Mouse (Mus musculus): ENCODE results near the gene Zfp575.

Gene Zfp575

DNA sequence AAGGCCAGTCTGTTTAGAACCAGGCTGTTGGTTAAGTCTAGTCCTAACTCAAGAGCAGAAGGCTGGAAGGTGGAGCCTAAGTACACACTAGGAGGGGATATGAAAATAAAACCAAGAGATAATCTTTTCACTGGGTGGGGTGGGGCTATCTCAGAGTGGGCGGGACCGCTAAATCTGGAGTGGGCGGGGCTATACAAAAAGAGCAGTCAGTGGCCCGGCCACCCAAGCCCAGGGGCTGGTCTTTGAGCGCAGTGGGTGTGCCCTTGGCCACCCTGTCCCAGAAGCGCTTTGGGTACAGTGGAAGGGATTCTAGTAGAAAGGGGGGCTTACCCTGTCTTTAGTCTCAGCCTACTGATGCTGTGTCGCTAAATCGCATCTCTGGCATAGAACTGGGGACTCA, 613 bp downstream of the Zfp575 start:
- no peak for TF ChIP-seq GATA4 (IDR thresholded peaks at IDR 0.05; ENCODE audit: insufficient replicate concordance, low read length)

- no peak for TF ChIP-seq GATA4 (IDR thresholded peaks at IDR 0.05; ENCODE audit: insufficient replicate concordance, low read length)
These were observed 1.4 kb downstream of the Zfp575 start for GRCm38 (mm10) chr7:24585995-24586394.

DNA sequence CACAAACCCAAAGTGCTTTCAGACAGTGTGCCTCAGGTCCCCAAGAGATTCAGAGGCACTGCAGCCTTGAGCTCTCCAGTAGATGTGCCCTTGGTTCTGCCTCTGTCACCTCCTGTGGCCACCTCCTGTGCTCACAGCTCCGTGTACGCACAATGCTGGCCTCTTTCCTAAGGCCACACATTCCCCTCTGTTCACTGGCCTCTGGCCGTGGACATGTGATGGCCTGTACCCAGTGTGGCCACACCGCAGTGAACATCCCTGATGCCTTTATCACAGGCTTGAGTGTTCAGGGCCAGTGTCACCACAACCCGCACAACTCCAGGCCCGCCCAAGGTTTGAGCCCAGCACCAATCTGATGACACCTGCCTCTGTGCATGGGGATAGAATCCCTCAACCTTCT, 2.6 kb downstream of the Zfp575 start:
- TF ChIP-seq GATA4 (IDR thresholded peaks at IDR 0.05; ENCODE audit: insufficient replicate concordance, low read length) = no peak

DNA sequence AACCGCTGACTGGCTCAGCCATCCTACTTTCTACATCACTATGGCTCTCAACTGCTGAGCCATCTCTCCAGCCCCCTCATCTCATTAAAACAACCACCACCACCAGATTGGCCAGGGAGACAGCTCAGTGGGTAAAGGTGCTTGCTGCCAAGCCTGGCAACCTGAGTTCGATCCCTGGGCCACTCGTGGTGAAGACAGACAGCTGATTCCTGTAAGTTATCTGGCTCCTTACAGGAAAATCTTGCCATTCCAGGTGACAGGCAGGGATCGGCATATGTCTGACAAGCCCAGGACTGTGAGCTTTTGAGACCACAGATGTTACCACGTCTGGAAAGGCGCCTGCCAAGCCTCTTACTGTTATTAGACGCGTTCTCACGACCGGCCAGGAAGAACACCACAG, 9.6 kb downstream of the Zfp575 start:
- TF ChIP-seq GATA4 (IDR thresholded peaks at IDR 0.05; ENCODE audit: insufficient replicate concordance, low read length) = no peak

- no peak for TF ChIP-seq GATA4 (IDR thresholded peaks at IDR 0.05; ENCODE audit: insufficient replicate concordance, low read length)
These were observed 13.1 kb downstream of the Zfp575 start for GRCm38 (mm10) chr7:24574224-24574796.

DNA sequence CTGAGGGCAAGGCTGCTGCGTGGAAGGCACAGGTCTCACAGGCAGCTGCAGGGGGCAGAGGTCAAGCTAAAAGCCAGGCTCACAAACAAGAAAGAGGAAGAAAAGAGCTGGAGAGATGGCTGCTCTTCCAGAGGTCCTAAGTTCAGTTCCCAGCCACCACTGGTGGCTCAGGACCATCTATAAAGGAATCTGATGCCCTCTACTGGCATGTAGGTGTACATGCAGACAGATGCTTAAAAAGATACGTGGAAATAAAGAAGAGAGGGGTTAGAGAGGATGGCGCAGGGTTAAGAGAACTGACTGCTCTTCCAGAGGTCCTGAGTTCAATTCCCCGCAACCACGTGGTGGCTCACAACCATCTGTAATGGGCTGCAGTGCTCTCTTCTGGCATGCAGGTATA, 15.0 kb downstream of the Zfp575 start:
- no peak for TF ChIP-seq GATA4 (IDR thresholded peaks at IDR 0.05; ENCODE audit: insufficient replicate concordance, low read length)

DNA sequence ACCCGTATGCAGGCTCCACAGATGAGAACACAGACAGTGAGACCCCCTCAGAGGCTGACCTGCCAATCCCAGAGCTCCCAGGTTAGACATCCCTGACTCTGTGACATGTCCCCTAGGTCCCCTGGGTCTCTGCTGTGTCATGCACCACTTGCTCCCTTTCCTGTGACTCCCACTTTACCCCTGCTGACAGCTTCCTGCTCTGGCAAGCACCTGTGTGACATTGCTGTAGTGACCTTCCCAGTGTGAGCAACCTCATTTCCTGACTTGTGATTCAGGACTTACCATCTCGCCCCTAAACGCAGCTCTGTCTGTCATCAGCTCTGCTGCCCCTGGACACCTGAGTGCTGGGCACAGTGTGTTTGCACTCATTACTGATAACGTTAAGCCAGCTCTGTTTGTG, 16.4 kb downstream of the Zfp575 start:
- TF ChIP-seq GATA4 (IDR thresholded peaks at IDR 0.05; ENCODE audit: insufficient replicate concordance, low read length) = no peak

DNA sequence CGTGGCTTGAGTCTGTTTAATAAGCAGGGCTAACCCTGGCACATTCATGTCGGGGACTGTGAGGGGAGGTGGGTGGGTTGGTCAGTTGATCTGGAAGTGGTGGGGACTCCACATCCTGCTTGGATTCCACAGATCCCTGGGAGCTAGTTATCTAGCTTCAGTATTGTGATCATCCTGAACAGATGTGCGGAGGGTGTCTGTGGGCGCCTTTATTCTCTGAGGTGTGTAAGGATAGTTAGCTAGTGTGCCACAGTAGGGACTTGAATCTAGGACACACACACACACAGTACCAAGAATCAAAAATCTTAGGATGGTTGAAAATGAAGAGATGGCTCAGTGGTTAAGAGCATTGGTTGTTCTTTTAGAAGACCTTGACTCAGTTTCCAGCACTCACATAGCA, 18.9 kb downstream of the Zfp575 start:
- no peak for TF ChIP-seq GATA4 (IDR thresholded peaks at IDR 0.05; ENCODE audit: insufficient replicate concordance, low read length)

GRCm38 (mm10) chr7:24566206-24566605, 21.2 kb downstream of the Zfp575 start:
- no peak for TF ChIP-seq GATA4 (IDR thresholded peaks at IDR 0.05; ENCODE audit: insufficient replicate concordance, low read length)

- no peak for TF ChIP-seq GATA4 (IDR thresholded peaks at IDR 0.05; ENCODE audit: insufficient replicate concordance, low read length)
These were observed 21.8 kb downstream of the Zfp575 start for GRCm38 (mm10) chr7:24565627-24566026.

DNA sequence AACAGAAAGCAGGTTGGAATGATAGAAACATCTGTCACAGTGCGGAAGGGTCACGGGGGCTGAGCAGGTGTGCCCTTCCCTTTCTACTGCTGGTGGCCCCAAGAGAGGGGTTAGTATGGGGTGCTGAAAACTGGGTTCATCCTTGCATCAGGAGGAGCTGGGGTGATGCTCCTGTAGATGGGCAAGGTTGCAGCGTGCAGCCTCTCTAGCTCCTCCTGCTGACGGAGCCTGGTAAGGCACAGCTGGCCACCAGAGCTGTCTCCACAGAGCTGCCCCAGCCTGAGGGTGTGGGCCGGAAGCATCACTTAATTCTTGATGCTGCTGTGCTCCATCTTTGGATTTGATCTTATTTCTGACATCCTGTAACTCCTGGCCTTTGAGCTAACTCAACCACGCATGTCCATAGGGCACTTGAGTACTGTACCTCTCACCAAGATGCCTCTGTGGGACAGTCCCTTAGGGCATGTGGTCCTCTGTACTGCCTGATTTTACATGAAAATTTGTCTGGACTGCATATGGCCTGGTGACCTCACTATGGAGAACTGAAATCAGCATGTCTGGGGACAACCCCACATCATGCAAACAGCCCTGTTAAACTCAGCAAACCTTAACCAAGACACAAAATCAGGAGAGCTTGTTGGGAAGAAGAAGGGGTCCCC, 22.7 kb downstream of the Zfp575 start:
- TF ChIP-seq GATA4 (IDR thresholded peaks at IDR 0.05; ENCODE audit: insufficient replicate concordance, low read length) = no peak

DNA sequence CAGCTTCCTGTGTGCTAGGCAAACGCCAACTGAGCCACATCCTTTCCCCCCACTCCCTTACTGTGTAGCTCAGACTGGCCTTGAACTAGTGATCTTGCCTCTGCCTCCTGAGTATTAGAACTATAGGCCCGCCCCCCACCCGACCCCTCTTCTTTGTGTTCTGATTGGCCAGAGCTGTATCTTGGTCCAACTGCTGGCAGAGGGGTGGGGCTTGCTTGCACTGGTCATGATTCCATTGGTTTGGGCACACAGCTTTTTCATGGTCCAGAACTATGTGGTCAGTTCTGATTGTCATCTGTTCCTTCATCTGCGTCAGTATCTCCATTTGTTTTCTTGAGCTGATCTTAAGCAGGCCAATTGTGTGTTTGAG, 23.6 kb downstream of the Zfp575 start:
- TF ChIP-seq GATA4 (IDR thresholded peaks at IDR 0.05; ENCODE audit: insufficient replicate concordance, low read length) = no peak

DNA sequence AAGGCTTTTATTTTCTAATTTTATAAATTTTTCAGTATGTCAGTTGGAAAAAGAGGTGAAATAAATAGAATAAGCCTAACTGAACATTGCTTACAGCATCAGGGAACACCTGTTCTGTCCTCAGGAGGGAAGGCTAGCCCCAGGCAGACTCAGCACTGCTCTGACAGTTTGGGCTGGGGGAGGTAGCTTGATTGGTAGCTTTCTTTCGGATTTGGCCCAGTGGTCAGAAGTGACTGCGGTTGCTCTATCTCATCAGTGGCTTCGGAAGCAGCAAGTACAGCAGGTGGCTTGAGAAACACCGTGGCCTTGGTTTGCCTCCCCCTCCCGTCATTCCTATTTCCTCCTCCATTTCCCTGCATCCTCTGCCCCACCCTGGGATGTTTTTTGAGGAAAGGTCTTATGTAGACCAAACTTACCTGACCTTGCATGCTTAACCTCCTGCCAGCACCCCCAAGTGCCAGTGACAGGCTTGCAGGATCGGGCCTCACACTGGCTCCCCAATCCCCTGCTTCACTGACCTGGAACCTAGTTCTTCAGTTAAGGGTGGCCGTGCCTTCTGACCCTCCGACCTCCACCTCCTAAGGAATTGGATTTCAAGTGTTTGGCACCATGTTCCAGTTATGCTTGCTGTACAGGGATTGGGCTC, 24.1 kb downstream of the Zfp575 start:
- TF ChIP-seq GATA4 (IDR thresholded peaks at IDR 0.05; ENCODE audit: insufficient replicate concordance, low read length) = no peak

DNA sequence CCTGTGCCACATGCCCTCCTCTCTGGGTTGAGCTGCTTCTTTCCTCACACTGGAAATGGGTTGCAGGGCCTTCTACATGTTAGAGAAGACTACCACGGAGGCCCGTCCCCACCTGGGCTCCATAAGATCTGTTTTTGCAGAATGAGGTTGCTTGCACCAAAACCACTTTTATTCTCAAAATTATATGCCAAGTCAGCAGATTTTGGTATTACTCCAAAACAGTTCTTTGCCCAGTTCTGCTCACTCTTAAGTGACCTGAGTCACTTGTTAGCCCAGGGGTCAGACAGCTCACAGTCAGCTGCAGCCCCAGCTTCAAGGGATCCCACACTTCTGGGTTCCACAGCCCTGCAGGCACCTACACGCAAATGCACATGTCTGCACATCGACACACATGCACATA, 26.0 kb downstream of the Zfp575 start:
- no peak for TF ChIP-seq GATA4 (IDR thresholded peaks at IDR 0.05; ENCODE audit: insufficient replicate concordance, low read length)

GRCm38 (mm10) chr7:24555786-24556185, 31.7 kb downstream of the Zfp575 start:
- TF ChIP-seq GATA4 (IDR thresholded peaks at IDR 0.05; ENCODE audit: insufficient replicate concordance, low read length) = no peak

DNA sequence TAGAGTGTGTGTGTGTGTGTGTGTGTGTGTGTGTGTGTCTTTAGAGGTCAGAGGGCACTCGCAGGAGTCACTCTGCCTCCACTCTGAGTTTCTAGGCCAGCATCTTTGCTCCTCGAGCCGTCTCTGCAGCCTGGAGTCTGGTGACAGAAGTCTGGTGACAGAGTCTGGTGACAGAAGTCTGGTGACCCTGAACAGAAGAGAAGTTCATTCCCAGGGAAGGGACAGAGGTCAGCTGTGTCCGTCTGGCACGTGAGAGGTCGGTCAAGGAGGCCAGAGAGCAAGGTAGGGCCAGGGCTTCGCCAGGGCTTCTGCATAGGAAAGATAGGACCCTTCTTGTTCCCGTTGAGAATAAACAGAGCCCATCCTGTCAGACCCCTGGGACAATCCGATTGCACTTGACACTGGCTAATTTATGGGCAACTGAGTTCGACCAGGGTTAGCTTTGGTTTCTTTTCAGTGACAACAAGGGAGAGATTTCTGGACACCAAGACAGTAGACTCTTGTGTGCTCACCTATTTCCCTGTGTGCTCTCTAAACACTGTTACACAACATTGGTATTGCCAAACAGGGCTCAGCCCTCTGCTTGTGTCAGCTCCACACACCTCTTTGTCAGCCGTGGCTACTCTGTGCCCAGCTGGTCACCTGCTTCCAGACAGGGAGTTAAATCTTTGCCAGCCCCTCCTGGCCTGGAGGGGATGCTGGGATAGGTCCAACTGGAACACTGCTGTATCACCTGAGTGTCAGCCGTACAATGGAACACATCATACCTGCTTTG, 35.3 kb downstream of the Zfp575 start:
- no peak for TF ChIP-seq GATA4 (IDR thresholded peaks at IDR 0.05; ENCODE audit: insufficient replicate concordance, low read length)
